Mouse (Mus musculus) lung, postnatal 0 days (tissue): ENCODE results near the gene Sun5.

Experiments
- CTCF ChIP-seq: IDR thresholded peaks from 2 replicates; pipeline ENCODE4 v1.5.1; 2016; ENCODE audit warnings: antibody characterized with exemption, mild to moderate bottlenecking
- EP300 ChIP-seq: IDR thresholded peaks from 2 replicates; pipeline ENCODE4 v1.6.1; 2016; ENCODE audit warnings: antibody characterized with exemption, mild to moderate bottlenecking, control low read depth

GRCm38 (mm10) chr2:153914151-153914550, 43.3 kb upstream of the Sun5 start:
- TF ChIP-seq CTCF (no peak), EP300 (no peak)
